In the genomic region with DNA sequence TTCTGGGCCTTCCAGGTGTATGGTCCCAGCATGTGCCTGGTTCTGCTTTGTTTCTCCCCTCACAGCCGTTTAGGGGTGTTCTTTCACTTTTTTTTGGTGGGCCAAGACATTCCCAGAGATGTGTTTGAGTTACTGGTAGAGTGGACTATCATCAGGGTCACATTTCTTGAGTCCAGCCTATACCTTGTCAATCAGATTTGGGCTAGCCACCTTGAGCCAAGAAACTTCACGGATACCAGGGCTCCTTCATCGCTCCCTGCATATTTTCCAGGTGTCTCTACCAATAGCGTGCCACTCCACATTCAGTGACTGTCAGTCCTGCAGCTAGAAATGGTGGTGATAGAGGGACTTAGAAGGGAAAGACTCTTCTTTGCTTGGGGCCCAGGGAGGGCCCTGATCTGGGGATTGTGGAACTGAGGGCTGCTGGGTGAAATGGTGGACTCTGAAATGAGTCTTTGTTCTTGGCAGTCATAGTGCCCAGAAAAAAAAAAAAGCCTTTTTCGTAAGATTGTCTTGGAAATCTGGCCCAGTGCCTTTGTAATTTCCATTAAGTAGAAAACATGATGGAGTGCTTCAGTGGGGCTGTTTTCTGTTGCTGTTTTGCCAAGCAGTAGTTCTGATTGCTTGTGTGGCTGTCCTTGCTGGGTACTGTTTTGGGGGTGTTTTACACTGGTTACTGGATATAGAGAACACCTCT, we compare ENCODE assay signal across 8 mouse cellular contexts. TPM values are rescaled to one million over a fixed set of nuclear protein-coding genes. Genes with fewer than 3 reads are reported as not detected.
DNase-seq lines count a peak whose midpoint lies in the region; ATAC-seq and TF ChIP-seq lines count a peak whose summit lies in the region.

No protein-coding gene starts in this region.

- 45% methylated on average over 5 of the region's 5 CpGs for WGBS in heart, embryonic 13.5 days
- 55% methylated on average over 5 of the region's 5 CpGs for WGBS in liver, embryonic 14.5 days (ENCODE audit: insufficient replicate concordance)
- 28% methylated on average over 5 of the region's 5 CpGs for WGBS in stomach, embryonic 16.5 days

- peak overlapping the region; percentile 98 for H3K27ac ChIP-seq in heart, embryonic 13.5 days (replicated peaks)
- H3K27ac ChIP-seq in liver, embryonic 14.5 days: peak overlapping the region; percentile 82
- peak overlapping the region; percentile 94 for H3K27ac ChIP-seq in stomach, embryonic 16.5 days (ENCODE audit: low read length)

- H3K9ac ChIP-seq in heart, embryonic 13.5 days: peak overlapping the region; percentile 91
- H3K9ac ChIP-seq in liver, embryonic 14.5 days (replicated peaks): peak overlapping the region; percentile 81
- H3K9ac ChIP-seq in stomach, embryonic 16.5 days (ENCODE audit: low read length): peak overlapping the region; percentile 81

- H3K4me2 ChIP-seq in heart, embryonic 13.5 days: peak overlapping the region; percentile 72
- peak overlapping the region; percentile 86 for H3K4me2 ChIP-seq in liver, embryonic 14.5 days (ENCODE audit: low read depth)
- H3K4me2 ChIP-seq in stomach, embryonic 16.5 days (ENCODE audit: low read depth, low read length): peak overlapping the region; percentile 80

- intact Hi-C loops in gastrocnemius, postnatal 36 days (cut with DNase I): no loop called here

- ATAC-seq in heart, embryonic 13.5 days (ENCODE audit: extremely low read depth, insufficient number of reproducible peaks, low FRiP score, low TSS enrichment): no peak
- no peak for ATAC-seq in liver, embryonic 14.5 days (ENCODE audit: insufficient read depth)
- no peak for ATAC-seq in stomach, embryonic 16.5 days (ENCODE audit: insufficient read depth, low FRiP score)

- 0 out of 2 replicates have a peak, but pooled peaks cover 6% of the 10 kb centered on the region for H3K27me3 ChIP-seq in heart, embryonic 13.5 days (replicated peaks)
- H3K27me3 ChIP-seq in liver, embryonic 14.5 days (ENCODE audit: control insufficient read depth, insufficient read depth, low read length): no peaks in the 10 kb centered on the region
- no peaks in the 10 kb centered on the region for H3K27me3 ChIP-seq in stomach, embryonic 16.5 days (ENCODE audit: control insufficient read depth, insufficient read depth, low read length)

- peak overlapping the region; percentile 86 for H3K4me3 ChIP-seq in heart, embryonic 13.5 days
- peak overlapping the region; percentile 63 to 68 for H3K4me3 ChIP-seq in liver, embryonic 14.5 days (ENCODE audit: insufficient read depth in 1 of 2, low read depth in 2 of 2, low read length in 2 of 2)
- peak overlapping the region; percentile 60 for H3K4me3 ChIP-seq in stomach, embryonic 16.5 days (replicated peaks; ENCODE audit: low read length)

- no peak for TF ChIP-seq EP300 in liver, embryonic 14.5 days (IDR thresholded peaks at IDR 0.05; ENCODE audit: low read depth)

- no peaks in the 10 kb centered on the region; the same call in 1 of the 2 replicates for H3K36me3 ChIP-seq in heart, embryonic 13.5 days
- no peaks in the 10 kb centered on the region for H3K36me3 ChIP-seq in liver, embryonic 14.5 days (replicated peaks; ENCODE audit: control insufficient read depth, insufficient read depth, low read depth)
- no peaks in the 10 kb centered on the region for H3K36me3 ChIP-seq in stomach, embryonic 16.5 days (ENCODE audit: control insufficient read depth, insufficient read depth, low read length)

- TF ChIP-seq CTCF in liver, embryonic 14.5 days (IDR thresholded peaks at IDR 0.05; ENCODE audit: low read depth): no peak

- H3K4me1 ChIP-seq in heart, embryonic 13.5 days: peaks cover 42% of the 10 kb centered on the region
- H3K4me1 ChIP-seq in liver, embryonic 14.5 days (replicated peaks; ENCODE audit: control insufficient read depth in 2 of 2, insufficient read depth in 2 of 2, low read length in 1 of 2): peaks cover 39 to 53% of the 10 kb centered on the region in 2 experiments
- H3K4me1 ChIP-seq in stomach, embryonic 16.5 days (ENCODE audit: control insufficient read depth, insufficient read depth, low read length): peaks cover 33% of the 10 kb centered on the region

- peak; percentile 37 for DNase-seq in gastrocnemius, adult 18-20 months (ENCODE audit: low spot score)
- no peak for DNase-seq in gastrocnemius, postnatal 36 days
- peak; percentile 87 for DNase-seq in NIH3T3 (ENCODE audit: low read depth)
- DNase-seq in liver, embryonic 14.5 days (ENCODE audit: low read depth in 3 of 3, low spot score in 3 of 3): no peak
- no peak for DNase-seq in right cerebral cortex, postnatal 25 days
- no peak for DNase-seq in urinary bladder, postnatal 14 days (ENCODE audit: low spot score)

- no peaks in the 10 kb centered on the region for H3K9me3 ChIP-seq in heart, embryonic 13.5 days
- no peaks in the 10 kb centered on the region for H3K9me3 ChIP-seq in liver, embryonic 14.5 days (ENCODE audit: control insufficient read depth, low read length)
- no peaks in the 10 kb centered on the region for H3K9me3 ChIP-seq in stomach, embryonic 16.5 days (replicated peaks; ENCODE audit: control insufficient read depth, low read length)

RNA-seq across cellular contexts. Expression of gene Vps37c, which starts 1.1 kb away (rescaled TPM):
- total RNA-seq in gastrocnemius, adult 18-20 months (2021): 10 to 100 TPM; 21.3 to 28.5 TPM
- 10 to 100 TPM; 16.1 to 21.6 TPM for total RNA-seq in gastrocnemius, postnatal 36 days (2021)
- 28.4 and 30.3 TPM in 2 replicates for polyA plus RNA-seq in heart, embryonic 13.5 days (2015; fragmentation: Nextera tagmentation; extraction: Ambion mirVana)
- 6.0 and 6.3 TPM in 2 replicates for polyA plus RNA-seq in liver, embryonic 14.5 days (2012; rRNA removed)
- 9.3 and 10.4 TPM in 2 replicates for polyA plus RNA-seq in liver, embryonic 14.5 days (2014; fragmentation: Nextera tagmentation; extraction: Ambion mirVana)
- 48.7 and 60.3 TPM in 2 replicates for polyA plus RNA-seq in stomach, embryonic 16.5 days (2015; fragmentation: Nextera tagmentation; extraction: Ambion mirVana)

RNA-seq across cellular contexts. Expression of gene Pga5, which starts 11.7 kb away (rescaled TPM):
- total RNA-seq in gastrocnemius, adult 18-20 months (2021): not detected
- not detected for total RNA-seq in gastrocnemius, postnatal 36 days (2021)
- not detected in 2 replicates for polyA plus RNA-seq in heart, embryonic 13.5 days (2015; fragmentation: Nextera tagmentation; extraction: Ambion mirVana)
- 0.02 TPM in 1 of 2 replicates, not detected in the other for polyA plus RNA-seq in liver, embryonic 14.5 days (2012; rRNA removed)
- polyA plus RNA-seq in liver, embryonic 14.5 days (2014; fragmentation: Nextera tagmentation; extraction: Ambion mirVana): not detected in 2 replicates
- polyA plus RNA-seq in stomach, embryonic 16.5 days (2015; fragmentation: Nextera tagmentation; extraction: Ambion mirVana): 139 and 218 TPM in 2 replicates

RNA-seq across cellular contexts. Expression of gene Cd5, which starts 49.2 kb away (rescaled TPM):
- total RNA-seq in gastrocnemius, adult 18-20 months (2021): not detected
- under 1 TPM in 1 of 2 experiments, not detected in 1; 0.59 TPM for total RNA-seq in gastrocnemius, postnatal 36 days (2021)
- polyA plus RNA-seq in heart, embryonic 13.5 days (2015; fragmentation: Nextera tagmentation; extraction: Ambion mirVana): 0.71 TPM in 2 replicates
- 0.02 and 0.13 TPM in 2 replicates for polyA plus RNA-seq in liver, embryonic 14.5 days (2012; rRNA removed)
- 0.04 TPM in 1 of 2 replicates, not detected in the other for polyA plus RNA-seq in liver, embryonic 14.5 days (2014; fragmentation: Nextera tagmentation; extraction: Ambion mirVana)
- 3.3 and 3.8 TPM in 2 replicates for polyA plus RNA-seq in stomach, embryonic 16.5 days (2015; fragmentation: Nextera tagmentation; extraction: Ambion mirVana)

RNA-seq across cellular contexts. Expression of gene Vwce, which starts 55.6 kb away (rescaled TPM):
- not detected for total RNA-seq in gastrocnemius, adult 18-20 months (2021)
- total RNA-seq in gastrocnemius, postnatal 36 days (2021): not detected
- 0.59 TPM in 2 replicates for polyA plus RNA-seq in heart, embryonic 13.5 days (2015; fragmentation: Nextera tagmentation; extraction: Ambion mirVana)
- 6.7 and 8.5 TPM in 2 replicates for polyA plus RNA-seq in liver, embryonic 14.5 days (2012; rRNA removed)
- 5.4 and 7.4 TPM in 2 replicates for polyA plus RNA-seq in liver, embryonic 14.5 days (2014; fragmentation: Nextera tagmentation; extraction: Ambion mirVana)
- polyA plus RNA-seq in stomach, embryonic 16.5 days (2015; fragmentation: Nextera tagmentation; extraction: Ambion mirVana): 1.2 and 2.0 TPM in 2 replicates

Comparison
In these comparisons a context has a peak if more than half of its experiments do, and no peak if none do; other contexts are left out.
1. DNase-seq: peak in gastrocnemius, adult 18-20 months (single experiment) and NIH3T3 (single experiment); none in gastrocnemius, postnatal 36 days (0 of 2), liver, embryonic 14.5 days (0 of 3), right cerebral cortex, postnatal 25 days (single experiment) and urinary bladder, postnatal 14 days (single experiment).
2. RNA of gene Pga5, which starts 11.7 kb away (polyA plus RNA-seq): 139 to 218 TPM in stomach, embryonic 16.5 days; 0.02 TPM in liver, embryonic 14.5 days and not detected in heart, embryonic 13.5 days; every median in the first group is over 100 times any median in the second.
3. Peak in every context shown above with its lines, with median percentiles within 50 percentile points of each other: H3K27ac ChIP-seq, H3K4me2 ChIP-seq, H3K4me3 ChIP-seq and H3K9ac ChIP-seq.